Mouse (Mus musculus): Measurements from ENCODE around the gene Tas2r130. TPM values are rescaled to one million over a fixed set of nuclear protein-coding genes. Genes with fewer than 3 reads are reported as not detected.

Tas2r130 gene
- polyA plus RNA-seq (2014; fragmentation: Illumina TruSeq; extraction: RNeasy Lipid Tissue Mini Kit (QIAGEN cat#74804); ENCODE audit: low read depth, low replicate concordance): not detected

DNA sequence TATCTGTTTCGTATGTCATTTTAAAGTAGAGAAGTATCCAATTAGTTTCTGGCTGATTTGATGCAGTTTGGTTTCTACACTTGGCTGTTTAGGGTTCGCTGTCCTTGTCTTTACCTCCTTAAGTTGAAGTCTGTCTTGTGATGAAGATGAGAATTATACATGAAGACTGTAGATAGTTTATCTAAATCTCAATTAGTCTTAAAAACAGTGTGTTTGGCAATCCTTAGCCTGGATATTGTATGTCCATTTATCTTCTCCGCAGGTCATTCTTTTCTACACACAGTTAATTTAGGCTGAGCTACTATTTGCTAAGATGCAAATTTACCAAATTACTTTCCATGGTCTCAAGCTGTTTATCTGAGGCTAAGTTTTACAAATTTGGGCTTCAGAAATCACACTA is at the start of gene Tas2r130:
Gene Tas2r130 (minus strand): TSS at position 101 of the 400 bp plus-strand sequence.

DNA sequence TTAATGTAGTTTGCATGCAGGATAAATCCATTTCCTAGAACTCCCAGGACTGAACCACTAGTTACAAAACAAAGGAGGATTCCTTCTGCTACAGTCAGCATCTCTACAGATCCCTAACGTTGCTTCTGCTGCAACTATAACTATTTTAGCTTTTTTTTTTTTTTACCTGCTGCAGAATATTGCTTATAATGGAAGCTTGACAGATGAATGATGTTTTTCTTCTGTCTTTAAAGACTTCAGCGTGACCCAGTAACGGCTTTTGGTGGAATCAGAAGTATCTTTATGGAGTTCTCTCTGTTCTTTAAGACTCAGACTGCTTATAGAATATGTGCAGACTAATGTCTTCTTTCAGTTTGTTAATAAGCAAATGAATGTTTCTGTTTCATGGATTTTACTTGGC is 48.1 kb upstream of the Tas2r130 start, which contains the start of gene Tas2r106:
Gene Tas2r106 (minus strand): TSS at position 101 of the 400 bp plus-strand sequence.

DNA sequence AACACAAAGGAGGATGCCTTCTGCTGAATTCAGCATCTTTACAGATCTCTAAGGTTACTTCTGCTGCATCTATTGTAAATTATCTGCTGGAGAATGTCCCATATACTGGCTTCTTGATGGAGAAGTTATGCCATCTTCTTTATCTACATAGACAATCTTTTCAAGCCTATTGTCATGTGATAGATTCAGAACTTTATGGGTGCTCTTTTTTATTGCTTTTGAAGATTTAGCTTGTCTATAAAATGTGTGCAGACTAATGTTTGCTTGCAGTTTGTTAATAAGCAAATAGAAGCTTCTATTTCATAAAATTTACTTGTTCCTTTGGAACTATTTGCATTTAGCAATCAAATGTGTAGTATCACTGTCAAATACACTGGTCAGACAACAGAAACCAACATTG is 29.3 kb upstream of the Tas2r130 start, which contains the start of gene Tas2r107:
Gene Tas2r107 (minus strand): TSS at position 101 of the 400 bp plus-strand sequence.

Other genes starting within 250 kb of the Tas2r130 start
- 19.9 TPM for gene Ybx3, start 242.4 kb downstream of the Tas2r130 start, polyA plus RNA-seq (2014; fragmentation: Illumina TruSeq; extraction: RNeasy Lipid Tissue Mini Kit (QIAGEN cat#74804); ENCODE audit: low read depth, low replicate concordance)
- not detected for gene 5430401F13Rik, start 144.5 kb downstream of the Tas2r130 start, polyA plus RNA-seq (2014; fragmentation: Illumina TruSeq; extraction: RNeasy Lipid Tissue Mini Kit (QIAGEN cat#74804); ENCODE audit: low read depth, low replicate concordance)
- gene Gm6619, start 144.5 kb downstream of the Tas2r130 start, polyA plus RNA-seq (2014; fragmentation: Illumina TruSeq; extraction: RNeasy Lipid Tissue Mini Kit (QIAGEN cat#74804); ENCODE audit: low read depth, low replicate concordance): not detected
- gene Tas2r107, start 29.2 kb upstream of the Tas2r130 start, polyA plus RNA-seq (2014; fragmentation: Illumina TruSeq; extraction: RNeasy Lipid Tissue Mini Kit (QIAGEN cat#74804); ENCODE audit: low read depth, low replicate concordance): not detected
- not detected for gene Tas2r106, start 48.0 kb upstream of the Tas2r130 start, polyA plus RNA-seq (2014; fragmentation: Illumina TruSeq; extraction: RNeasy Lipid Tissue Mini Kit (QIAGEN cat#74804); ENCODE audit: low read depth, low replicate concordance)
- gene Tas2r104, start 54.8 kb upstream of the Tas2r130 start, polyA plus RNA-seq (2014; fragmentation: Illumina TruSeq; extraction: RNeasy Lipid Tissue Mini Kit (QIAGEN cat#74804); ENCODE audit: low read depth, low replicate concordance): not detected
- gene Tas2r105, start 56.6 kb upstream of the Tas2r130 start, polyA plus RNA-seq (2014; fragmentation: Illumina TruSeq; extraction: RNeasy Lipid Tissue Mini Kit (QIAGEN cat#74804); ENCODE audit: low read depth, low replicate concordance): not detected
- not detected for gene Tas2r114, start 59.2 kb upstream of the Tas2r130 start, polyA plus RNA-seq (2014; fragmentation: Illumina TruSeq; extraction: RNeasy Lipid Tissue Mini Kit (QIAGEN cat#74804); ENCODE audit: low read depth, low replicate concordance)